Mouse (Mus musculus) CD4-positive naive resting alpha-beta T cell, adult 76 days (primary cell): ENCODE measurements around the gene Tespa1. TPM values are rescaled to one million over a fixed set of nuclear protein-coding genes. Genes with fewer than 3 reads are reported as not detected.

Experiments
- total RNA-seq: library from RNA; stranded (reverse); gene quantifications from one replicate; pipeline ENCODE4 v1.2.4, GENCODE M21; 2023

The Tespa1 gene
- total RNA-seq = 139 TPM

GRCm38 (mm10) chr10:130322637-130323036 is at the start of gene Tespa1:
Tespa1 (plus strand) TSS chr10:130322870.

GRCm38 (mm10) chr10:130280066-130280465 is 42.6 kb upstream of the Tespa1 start, which contains the start of gene Neurod4:
Neurod4 (minus strand) TSS chr10:130280240.

GRCm38 (mm10) chr10:130394232-130394631 is 71.6 kb downstream of the Tespa1 start, which contains the start of gene Vmn2r84:
Vmn2r84 (minus strand) TSS chr10:130394332.

Other genes starting within 250 kb of the Tespa1 start
- not detected for gene Olfr823, start 207.5 kb upstream of the Tespa1 start, total RNA-seq
- not detected for gene Olfr824, start 192.9 kb upstream of the Tespa1 start, total RNA-seq
- not detected for gene Olfr825, start 156.1 kb upstream of the Tespa1 start, total RNA-seq
- not detected for gene Olfr826, start 138.7 kb upstream of the Tespa1 start, total RNA-seq
- not detected for gene Olfr827, start 108.5 kb upstream of the Tespa1 start, total RNA-seq
- gene Neurod4, start 42.6 kb upstream of the Tespa1 start, total RNA-seq = not detected
- gene Vmn2r84, start 71.5 kb downstream of the Tespa1 start, total RNA-seq = not detected
- not detected for gene Vmn2r85, start 106.8 kb downstream of the Tespa1 start, total RNA-seq
- not detected for gene Vmn2r86, start 133.2 kb downstream of the Tespa1 start, total RNA-seq
- not detected for gene Vmn2r87, start 174.5 kb downstream of the Tespa1 start, total RNA-seq